ENCODE assay signal across 9 mouse cellular contexts in genomic region chr11:68623225-68623870, GRCm38 (mm10). TPM values are rescaled to one million over a fixed set of nuclear protein-coding genes. Genes with fewer than 3 reads are reported as not detected.
DNase-seq lines count a peak whose midpoint lies in the region; ATAC-seq and TF ChIP-seq lines count a peak whose summit lies in the region.
"Had no signal": no experiment of that assay in that cellular context is flagged by ENCODE, and none has a peak within 500 bp of the region (broad histone marks: within the 10 kb centered on the region; RNA-seq: fewer than 3 reads in every experiment).

No protein-coding gene starts in this region.

- DNase-seq in ES-E14 (ENCODE audit: low read depth, low spot score) = no peak
- peak; percentile 54 for DNase-seq in c-Kit-positive CD71-negative TER-119-negative erythroid progenitor cells, embryonic 14.5 days (ENCODE audit: low read depth)
- peak; percentile 50 for DNase-seq in hindbrain, embryonic 11.5 days (ENCODE audit: low spot score)
- peak; percentile 44 for DNase-seq in left cerebral cortex, adult 11 months (ENCODE audit: low spot score)
- DNase-seq in lung, postnatal 25 days (ENCODE audit: low spot score) = peak; percentile 60
- peak; percentile 73 for DNase-seq in right cerebral cortex, postnatal 25 days
- DNase-seq in spleen, adult 18-20 months = no peak

- H3K9me3 ChIP-seq in ES-E14 (ENCODE audit: control insufficient read depth, insufficient read depth, low read depth, low read length) = no peaks in the 10 kb centered on the region
- no peaks in the 10 kb centered on the region for H3K9me3 ChIP-seq in forebrain, embryonic 13.5 days (replicated peaks)
- no peaks in the 10 kb centered on the region for H3K9me3 ChIP-seq in hindbrain, embryonic 11.5 days (ENCODE audit: control insufficient read depth, low read length)

- H3K4me1 ChIP-seq in ES-E14 (ENCODE audit: control insufficient read depth in 2 of 2, insufficient read depth in 2 of 2, low read length in 2 of 2, poor library complexity in 1 of 2) = peaks cover 0 to 2% of the 10 kb centered on the region in 2 experiments; a peak in 1 of 4 replicates
- H3K4me1 ChIP-seq in forebrain, embryonic 13.5 days = peaks cover 14% of the 10 kb centered on the region
- H3K4me1 ChIP-seq in hindbrain, embryonic 11.5 days (replicated peaks; ENCODE audit: control insufficient read depth, insufficient read depth, low read length) = no peaks in the 10 kb centered on the region

- peak overlapping the region in 1 of 2 experiments; percentile 41; a peak in 2 of 4 replicates for H3K4me3 ChIP-seq in ES-E14 (ENCODE audit: insufficient read depth in 1 of 2, low read depth in 1 of 2, low read length in 2 of 2, poor library complexity in 1 of 2, severe bottlenecking in 1 of 2)
- H3K4me3 ChIP-seq in forebrain, embryonic 13.5 days = peak overlapping the region; percentile 26
- peak overlapping the region; percentile 26; the same call in 1 of the 2 replicates for H3K4me3 ChIP-seq in hindbrain, embryonic 11.5 days (ENCODE audit: low read depth, low read length)

- H3K27ac ChIP-seq in ES-E14 (ENCODE audit: insufficient read depth, low read depth, low read length, poor library complexity, severe bottlenecking) = no peak overlapping the region
- H3K27ac ChIP-seq in forebrain, embryonic 13.5 days = no peak overlapping the region
- no peak overlapping the region for H3K27ac ChIP-seq in hindbrain, embryonic 11.5 days (ENCODE audit: low read depth, low read length)

- H3K4me2 ChIP-seq in forebrain, embryonic 13.5 days = peak overlapping the region; percentile 53
- H3K4me2 ChIP-seq in hindbrain, embryonic 11.5 days (replicated peaks; ENCODE audit: low read depth, low read length) = peak overlapping the region; percentile 42

- no peak overlapping the region for H3K9ac ChIP-seq in ES-E14 (ENCODE audit: insufficient read depth, low read depth, low read length, poor library complexity, severe bottlenecking)
- 0 out of 2 replicates have a peak overlapping the region, but pooled peaks have one; percentile 40 for H3K9ac ChIP-seq in forebrain, embryonic 13.5 days
- H3K9ac ChIP-seq in hindbrain, embryonic 11.5 days (ENCODE audit: low read depth, low read length) = no peak overlapping the region

- in situ Hi-C loops in ES-E14 (cut with MboI; ENCODE audit: low sequenced_read_pairs in 2 of 2, unreplicated experiment in 2 of 2) = no loop called here

- H3K36me3 ChIP-seq in ES-E14 (ENCODE audit: control insufficient read depth, insufficient read depth, low read length, poor library complexity, severe bottlenecking) = no peaks in the 10 kb centered on the region
- no peaks in the 10 kb centered on the region for H3K36me3 ChIP-seq in forebrain, embryonic 13.5 days (ENCODE audit: poor library complexity, severe bottlenecking)
- H3K36me3 ChIP-seq in hindbrain, embryonic 11.5 days (ENCODE audit: control insufficient read depth, insufficient read depth, low read length) = no peaks in the 10 kb centered on the region

- ATAC-seq in forebrain, embryonic 13.5 days = peak; percentile 61; the same call in 1 of the 2 replicates
- no peak; the same call in 1 of the 2 replicates for ATAC-seq in hindbrain, embryonic 11.5 days (ENCODE audit: low FRiP score)

- WGBS in forebrain, embryonic 13.5 days = 6% methylated on average over 13 of the region's 14 CpGs
- 5% methylated on average over 14 of the region's 14 CpGs for WGBS in hindbrain, embryonic 11.5 days

- no peaks in the 10 kb centered on the region for H3K27me3 ChIP-seq in forebrain, embryonic 13.5 days
- no peaks in the 10 kb centered on the region for H3K27me3 ChIP-seq in hindbrain, embryonic 11.5 days (ENCODE audit: control insufficient read depth, insufficient read depth, low read length)

TF ChIP-seq in ES-E14, 5 proteins besides CTCF, POLR2A, EP300 and RAD21:
- TF ChIP-seq ZC3H11A (IDR thresholded peaks at IDR 0.05; ENCODE audit: borderline replicate concordance, low read depth, low read length) = no peak
- TF ChIP-seq ZNF384 (IDR thresholded peaks at IDR 0.05; ENCODE audit: low read depth, low read length) = peak; percentile 97
- TF ChIP-seq MAFK (IDR thresholded peaks at IDR 0.05; ENCODE audit: insufficient read depth, low read depth, low read length) = no peak
- TF ChIP-seq CHD2 (IDR thresholded peaks at IDR 0.05; ENCODE audit: low read depth, low read length) = no peak
- TF ChIP-seq HCFC1 (IDR thresholded peaks at IDR 0.05; ENCODE audit: borderline replicate concordance, insufficient read depth, low read length) = no peak

RNA-seq across cellular contexts. Expression of gene Ccdc42, which starts 36.5 kb away (rescaled TPM):
- not detected in 2 replicates for total RNA-seq in ES-E14 (2012; rRNA removed)
- 0.16 TPM in 1 of 2 replicates, not detected in the other for polyA plus RNA-seq in forebrain, embryonic 13.5 days (2015; fragmentation: Nextera tagmentation; extraction: Ambion mirVana)
- polyA plus RNA-seq in hindbrain, embryonic 11.5 days (2014; fragmentation: Nextera tagmentation; extraction: Ambion mirVana) = 1.4 and 1.6 TPM in 2 replicates
- total RNA-seq: gastrocnemius, postnatal 4 days had no signal

Comparison
In these comparisons a context has a peak if more than half of its experiments do, and no peak if none do; other contexts are left out.
1. DNase-seq: peak in c-Kit-positive CD71-negative TER-119-negative erythroid progenitor cells, embryonic 14.5 days (single experiment), hindbrain, embryonic 11.5 days (single experiment), left cerebral cortex, adult 11 months (single experiment), lung, postnatal 25 days (single experiment) and right cerebral cortex, postnatal 25 days (single experiment); none in ES-E14 (single experiment) and spleen, adult 18-20 months (0 of 2).